Mouse (Mus musculus): ENCODE results near the gene Mtg1. TPM values are rescaled to one million over a fixed set of nuclear protein-coding genes. Genes with fewer than 3 reads are reported as not detected.
"Not testable (repeated sequence)": the region's sequence is repeated elsewhere in the genome, so short reads cannot be mapped to it uniquely, and the experiment has no call there.

Gene Mtg1
- polyA plus RNA-seq, 1 experiment from 2014 or later: 27.8 TPM

GRCm38 (mm10) chr7:140134033-140134432 is 3.3 kb upstream of the Mtg1 start:
- not testable (repeated sequence) for H3K27me3 ChIP-seq; H3K9me3 ChIP-seq (replicated peaks); H3K27ac ChIP-seq; H3K36me3 ChIP-seq; H3K4me3 ChIP-seq; H3K9ac ChIP-seq; H3K4me1 ChIP-seq (replicated peaks); H3K4me2 ChIP-seq; ATAC-seq (replicated peaks; ENCODE audit: insufficient number of reproducible peaks, insufficient read depth, low FRiP score, low read depth)
- 81% methylated on average over 7 of the region's 7 CpGs for WGBS

- no peaks in the 10 kb centered on the region for H3K27me3 ChIP-seq
- no peak overlapping the region for H3K4me2 ChIP-seq
- H3K4me1 ChIP-seq (replicated peaks): peaks cover 7% of the 10 kb centered on the region
- ATAC-seq (replicated peaks; ENCODE audit: insufficient number of reproducible peaks, insufficient read depth, low FRiP score, low read depth): no peak
- WGBS: 77% methylated on average over 5 of the region's 5 CpGs
- H3K27ac ChIP-seq: no peak overlapping the region
- H3K36me3 ChIP-seq: peaks cover under 1% of the 10 kb centered on the region; the same call in 1 of the 2 replicates
- no peaks in the 10 kb centered on the region for H3K9me3 ChIP-seq (replicated peaks)
- H3K9ac ChIP-seq: no peak overlapping the region
- no peak overlapping the region for H3K4me3 ChIP-seq
Observed at GRCm38 (mm10) chr7:140135106-140135770, 2.1 kb upstream of the Mtg1 start.

- H3K4me3 ChIP-seq: peak overlapping the region; percentile 81
- H3K4me1 ChIP-seq (replicated peaks): peaks cover 7% of the 10 kb centered on the region
- H3K9me3 ChIP-seq (replicated peaks): no peaks in the 10 kb centered on the region
- no peaks in the 10 kb centered on the region for H3K27me3 ChIP-seq
- WGBS: 0% methylated on average over 8 of the region's 8 CpGs
- H3K9ac ChIP-seq: peak overlapping the region; percentile 91
- no peaks in the 10 kb centered on the region for H3K36me3 ChIP-seq
- H3K27ac ChIP-seq: peak overlapping the region; percentile 84
- no peak for ATAC-seq (replicated peaks; ENCODE audit: insufficient number of reproducible peaks, insufficient read depth, low FRiP score, low read depth)
- H3K4me2 ChIP-seq: peak overlapping the region; percentile 84
Observed at GRCm38 (mm10) chr7:140138021-140138310, 602 bp downstream of the Mtg1 start.

GRCm38 (mm10) chr7:140141350-140141749 is 4.0 kb downstream of the Mtg1 start:
- H3K4me1 ChIP-seq (replicated peaks): peaks cover 7% of the 10 kb centered on the region
- H3K9ac ChIP-seq: no peak overlapping the region
- WGBS: 5% methylated on average over 14 of the region's 14 CpGs
- ATAC-seq (replicated peaks; ENCODE audit: insufficient number of reproducible peaks, insufficient read depth, low FRiP score, low read depth): no peak
- H3K36me3 ChIP-seq: no peaks in the 10 kb centered on the region
- no peak overlapping the region for H3K4me2 ChIP-seq
- no peak overlapping the region for H3K27ac ChIP-seq
- no peaks in the 10 kb centered on the region for H3K9me3 ChIP-seq (replicated peaks)
- H3K4me3 ChIP-seq: no peak overlapping the region
- no peaks in the 10 kb centered on the region for H3K27me3 ChIP-seq

- Histone ChIP-seq H3K9me3 (replicated peaks) (no peaks in the 10 kb centered on the region), H3K27ac (no peak overlapping the region), H3K4me3 (no peak overlapping the region), H3K27me3 (no peaks in the 10 kb centered on the region), H3K4me2 (no peak overlapping the region), H3K9ac (no peak overlapping the region), H3K4me1 (replicated peaks) (no peaks in the 10 kb centered on the region), H3K36me3 (no peaks in the 10 kb centered on the region; the same call in 1 of the 2 replicates)
- ATAC-seq (replicated peaks; ENCODE audit: insufficient number of reproducible peaks, insufficient read depth, low FRiP score, low read depth): no peak
- WGBS: 85% methylated on average over 4 of the region's 4 CpGs
Observed at GRCm38 (mm10) chr7:140144550-140144949, 7.2 kb downstream of the Mtg1 start.

- Histone ChIP-seq H3K36me3 (no peaks in the 10 kb centered on the region), H3K9me3 (replicated peaks) (no peaks in the 10 kb centered on the region), H3K9ac (peak overlapping the region; percentile 15; the same call in 1 of the 2 replicates), H3K27me3 (peaks cover 49% of the 10 kb centered on the region), H3K4me1 (replicated peaks) (peaks cover 12% of the 10 kb centered on the region), H3K27ac (no peak overlapping the region), H3K4me3 (peak overlapping the region; percentile 34), H3K4me2 (peak overlapping the region; percentile 58)
- no peak; the same call in 1 of the 2 replicates for ATAC-seq (replicated peaks; ENCODE audit: insufficient number of reproducible peaks, insufficient read depth, low FRiP score, low read depth)
- 4% methylated on average over 28 of the region's 28 CpGs for WGBS
Observed at GRCm38 (mm10) chr7:140153383-140153782, 16.0 kb downstream of the Mtg1 start.

- H3K9me3 ChIP-seq (replicated peaks): no peaks in the 10 kb centered on the region
- H3K36me3 ChIP-seq: no peaks in the 10 kb centered on the region
- peak overlapping the region; percentile 48; the same call in 1 of the 2 replicates for H3K4me2 ChIP-seq
- H3K4me1 ChIP-seq (replicated peaks): peaks cover 12% of the 10 kb centered on the region
- ATAC-seq (replicated peaks; ENCODE audit: insufficient number of reproducible peaks, insufficient read depth, low FRiP score, low read depth): no peak
- H3K9ac ChIP-seq: no peak overlapping the region
- H3K27me3 ChIP-seq: peaks cover 53% of the 10 kb centered on the region
- 20% methylated on average over 4 of the region's 4 CpGs for WGBS
- H3K27ac ChIP-seq: no peak overlapping the region
- H3K4me3 ChIP-seq: no peak overlapping the region
Observed at GRCm38 (mm10) chr7:140153829-140154217, 16.5 kb downstream of the Mtg1 start.

GRCm38 (mm10) chr7:140154218-140154927 is 17.0 kb downstream of the Mtg1 start, which contains the start of gene Sprn:
Gene Sprn, minus strand, starts transcription at chr7:140154877.
- Histone ChIP-seq H3K4me2 (peak within 1 kb of the TSS; percentile 48), H3K4me3 (peak within 1 kb of the TSS; percentile 31), H3K36me3 (no peaks in the 10 kb centered on the region), H3K9ac (no peak within 1 kb of the TSS), H3K9me3 (replicated peaks) (no peaks in the 10 kb centered on the region), H3K4me1 (replicated peaks) (peaks cover 12% of the 10 kb centered on the region), H3K27ac (no peak within 1 kb of the TSS), H3K27me3 (peaks cover 55% of the 10 kb centered on the region)
- WGBS: 5% methylated on average over 28 of the region's 28 CpGs
- no peak for ATAC-seq (replicated peaks; ENCODE audit: insufficient number of reproducible peaks, insufficient read depth, low FRiP score, low read depth)

GRCm38 (mm10) chr7:140160363-140160762 is 23.0 kb downstream of the Mtg1 start:
- H3K9ac ChIP-seq: no peak overlapping the region
- no peak overlapping the region for H3K4me3 ChIP-seq
- no peak for ATAC-seq (replicated peaks; ENCODE audit: insufficient number of reproducible peaks, insufficient read depth, low FRiP score, low read depth)
- WGBS: 73% methylated on average over 3 of the region's 3 CpGs
- H3K4me2 ChIP-seq: no peak overlapping the region
- no peaks in the 10 kb centered on the region for H3K36me3 ChIP-seq
- no peaks in the 10 kb centered on the region for H3K4me1 ChIP-seq (replicated peaks)
- H3K27me3 ChIP-seq: peaks cover 17% of the 10 kb centered on the region
- H3K9me3 ChIP-seq (replicated peaks): no peaks in the 10 kb centered on the region
- H3K27ac ChIP-seq: no peak overlapping the region

GRCm38 (mm10) chr7:140164664-140165063 is 27.3 kb downstream of the Mtg1 start, which contains the start of gene Olfr522:
Gene Olfr522, minus strand, starts transcription at chr7:140164764.
- Histone ChIP-seq H3K4me1 (replicated peaks) (no peaks in the 10 kb centered on the region), H3K36me3 (no peaks in the 10 kb centered on the region), H3K9ac (no peak within 1 kb of the TSS), H3K9me3 (replicated peaks) (no peaks in the 10 kb centered on the region), H3K27ac (no peak within 1 kb of the TSS), H3K27me3 (no peaks in the 10 kb centered on the region; the same call in 1 of the 2 replicates), H3K4me3 (no peak within 1 kb of the TSS), H3K4me2 (no peak within 1 kb of the TSS)
- 65% methylated on average over 7 of the region's 7 CpGs for WGBS
- no peak for ATAC-seq (replicated peaks; ENCODE audit: insufficient number of reproducible peaks, insufficient read depth, low FRiP score, low read depth)

GRCm38 (mm10) chr7:140167950-140168349 is 30.6 kb downstream of the Mtg1 start:
- H3K4me2 ChIP-seq: no peak overlapping the region
- H3K27ac ChIP-seq: no peak overlapping the region
- no peak for ATAC-seq (replicated peaks; ENCODE audit: insufficient number of reproducible peaks, insufficient read depth, low FRiP score, low read depth)
- no peaks in the 10 kb centered on the region for H3K27me3 ChIP-seq
- no peak overlapping the region for H3K9ac ChIP-seq
- no peaks in the 10 kb centered on the region for H3K4me1 ChIP-seq (replicated peaks)
- H3K9me3 ChIP-seq (replicated peaks): no peaks in the 10 kb centered on the region
- H3K36me3 ChIP-seq: no peaks in the 10 kb centered on the region
- WGBS: 82% methylated on average over 1 of the region's 1 CpGs
- no peak overlapping the region for H3K4me3 ChIP-seq

GRCm38 (mm10) chr7:140169386-140169785 is 32.0 kb downstream of the Mtg1 start:
- WGBS: 65% methylated on average over 4 of the region's 4 CpGs
- Histone ChIP-seq H3K9ac (no peak overlapping the region), H3K9me3 (replicated peaks) (no peaks in the 10 kb centered on the region), H3K4me2 (no peak overlapping the region), H3K27ac (no peak overlapping the region), H3K27me3 (no peaks in the 10 kb centered on the region), H3K4me3 (no peak overlapping the region), H3K36me3 (no peaks in the 10 kb centered on the region), H3K4me1 (replicated peaks) (no peaks in the 10 kb centered on the region)
- no peak for ATAC-seq (replicated peaks; ENCODE audit: insufficient number of reproducible peaks, insufficient read depth, low FRiP score, low read depth)

Data from heart, embryonic 15.5 days (tissue).